Mouse (Mus musculus) brown adipose tissue, adult 24 weeks (tissue): Measurements from ENCODE around the gene Ttll10. TPM values are rescaled to one million over a fixed set of nuclear protein-coding genes. Genes with fewer than 3 reads are reported as not detected.

Experiments used
- H3K27ac ChIP-seq: fragments of 200-500 bp; replicated peaks from 2 replicates; pipeline ENCODE4 v1.5.1; 2012; ENCODE audit warnings: low read depth, mild to moderate bottlenecking, low read length
- H3K4me1 ChIP-seq: fragments of 200-500 bp; 2 replicates; pipeline ENCODE4 v1.6.1; 2012; ENCODE audit warnings: low read length, mixed read lengths; ENCODE audit not compliant: control insufficient read depth, insufficient read depth, insufficient read length
- H3K4me3 ChIP-seq: fragments of 200-500 bp; 2 replicates; pipeline ENCODE4 v1.5.1; 2012; ENCODE audit warnings: low read depth, mild to moderate bottlenecking, low read length, moderate library complexity; ENCODE audit not compliant: insufficient read depth
- polyA plus RNA-seq: library from polyadenylated mRNA; stranded (reverse); fragments of >200 nt; gene quantifications from 2 replicates; pipeline ENCODE4 v1.2.4, GENCODE M21; 2012; ENCODE audit not compliant: missing spikeins, insufficient read depth, insufficient read length

Gene Ttll10
- polyA plus RNA-seq, result not detected in 2 replicates

GRCm38 (mm10) chr4:156059261-156059660 lies at the start of gene Ttll10:
Ttll10 (minus strand) TSS chr4:156059414.
- no peaks in the 10 kb centered on the region for H3K4me1 ChIP-seq
- H3K27ac ChIP-seq, result no peak within 1 kb of the TSS
- H3K4me3 ChIP-seq, result no peak within 1 kb of the TSS

- H3K4me1 ChIP-seq, result no peaks in the 10 kb centered on the region
- H3K4me3 ChIP-seq, result no peak overlapping the region
- no peak overlapping the region for H3K27ac ChIP-seq
Measured at GRCm38 (mm10) chr4:156103342-156103741, 44.1 kb upstream of the Ttll10 start.

GRCm38 (mm10) chr4:156101481-156101903 lies 42.3 kb upstream of the Ttll10 start:
- Histone ChIP-seq H3K4me1 (no peaks in the 10 kb centered on the region), H3K4me3 (no peak overlapping the region), H3K27ac (no peak overlapping the region)

- Histone ChIP-seq H3K27ac (no peak overlapping the region), H3K4me1 (no peaks in the 10 kb centered on the region), H3K4me3 (no peak overlapping the region)
Measured at GRCm38 (mm10) chr4:156100501-156100900, 41.3 kb upstream of the Ttll10 start.

GRCm38 (mm10) chr4:156099427-156099826 lies 40.2 kb upstream of the Ttll10 start:
- Histone ChIP-seq H3K4me1 (no peaks in the 10 kb centered on the region), H3K27ac (no peak overlapping the region), H3K4me3 (no peak overlapping the region)

- Histone ChIP-seq H3K4me1 (no peaks in the 10 kb centered on the region), H3K4me3 (no peak overlapping the region), H3K27ac (no peak overlapping the region)
Measured at GRCm38 (mm10) chr4:156097770-156098366, 38.7 kb upstream of the Ttll10 start.

GRCm38 (mm10) chr4:156096191-156096590 lies 37.0 kb upstream of the Ttll10 start:
- Histone ChIP-seq H3K4me1 (no peaks in the 10 kb centered on the region), H3K27ac (no peak overlapping the region), H3K4me3 (no peak overlapping the region)

- Histone ChIP-seq H3K4me3 (no peak overlapping the region), H3K27ac (no peak overlapping the region), H3K4me1 (no peaks in the 10 kb centered on the region)
Measured at GRCm38 (mm10) chr4:156093758-156094157, 34.5 kb upstream of the Ttll10 start.

- no peak overlapping the region for H3K4me3 ChIP-seq
- no peaks in the 10 kb centered on the region for H3K4me1 ChIP-seq
- no peak overlapping the region for H3K27ac ChIP-seq
Measured at GRCm38 (mm10) chr4:156092765-156093164, 33.6 kb upstream of the Ttll10 start.

- H3K4me1 ChIP-seq, result no peaks in the 10 kb centered on the region
- H3K27ac ChIP-seq, result no peak overlapping the region
- no peak overlapping the region for H3K4me3 ChIP-seq
Measured at GRCm38 (mm10) chr4:156091236-156091635, 32.0 kb upstream of the Ttll10 start.

- Histone ChIP-seq H3K4me3 (no peak overlapping the region), H3K4me1 (no peaks in the 10 kb centered on the region), H3K27ac (no peak overlapping the region)
Measured at GRCm38 (mm10) chr4:156087398-156088087, 28.3 kb upstream of the Ttll10 start.

GRCm38 (mm10) chr4:156085256-156085655 lies 26.0 kb upstream of the Ttll10 start:
- Histone ChIP-seq H3K4me1 (no peaks in the 10 kb centered on the region), H3K4me3 (no peak overlapping the region), H3K27ac (no peak overlapping the region)

GRCm38 (mm10) chr4:156084096-156084879 lies 25.1 kb upstream of the Ttll10 start:
- no peak overlapping the region for H3K4me3 ChIP-seq
- no peaks in the 10 kb centered on the region for H3K4me1 ChIP-seq
- H3K27ac ChIP-seq, result no peak overlapping the region

- Histone ChIP-seq H3K4me3 (no peak overlapping the region), H3K4me1 (no peaks in the 10 kb centered on the region), H3K27ac (no peak overlapping the region)
Measured at GRCm38 (mm10) chr4:156083348-156083747, 24.1 kb upstream of the Ttll10 start.

- H3K4me3 ChIP-seq, result no peak overlapping the region
- H3K4me1 ChIP-seq, result no peaks in the 10 kb centered on the region; the same call in 1 of the 2 replicates
- H3K27ac ChIP-seq, result no peak overlapping the region
Measured at GRCm38 (mm10) chr4:156082621-156083234, 23.5 kb upstream of the Ttll10 start.
